Mouse (Mus musculus) ES-E14 (cell line): ENCODE data around the gene Alad. TPM values are rescaled to one million over a fixed set of nuclear protein-coding genes. Genes with fewer than 3 reads are reported as not detected.
A peak's percentile ranks its signal among the peaks of the same experiment; 100 is the strongest.

Experiments
- DNase-seq: peaks from one replicate; pipeline ENCODE4 v3.0.0-alpha.2; 2013; ENCODE audit warnings: low read depth, low spot score
- H3K27ac ChIP-seq: 2 replicates; pipeline ENCODE4 v1.5.1; 2012; ENCODE audit warnings: low read depth, mild to moderate bottlenecking, low read length, moderate library complexity, mixed read lengths; ENCODE audit not compliant: poor library complexity, insufficient read depth, severe bottlenecking
- H3K36me3 ChIP-seq: 2 replicates; pipeline ENCODE4 v1.6.1; 2012; ENCODE audit warnings: mild to moderate bottlenecking, low read length, moderate library complexity, mixed read lengths; ENCODE audit not compliant: control insufficient read depth, poor library complexity, insufficient read depth, severe bottlenecking
- H3K4me1 ChIP-seq, 2 experiments: fragments of 150-350 bp in 1 of 2; sonication (generic) in 1 of 2; 2 replicates each; pipeline ENCODE4 v1.6.1; 2012; ENCODE audit warnings: low read length in 2 of 2, mild to moderate bottlenecking in 1 of 2, mixed read lengths in 1 of 2; ENCODE audit not compliant: control insufficient read depth in 2 of 2, insufficient read depth in 2 of 2, poor library complexity in 1 of 2
- H3K4me3 ChIP-seq, 2 experiments: fragments of 150-350 bp in 1 of 2; sonication (generic) in 1 of 2; 2 replicates each; pipeline ENCODE4 v1.5.1; 2012; ENCODE audit warnings: low read length in 2 of 2, low read depth in 1 of 2, mild to moderate bottlenecking in 1 of 2, mixed read lengths in 1 of 2; ENCODE audit not compliant: insufficient read depth in 1 of 2, poor library complexity in 1 of 2, severe bottlenecking in 1 of 2
- H3K9ac ChIP-seq: 2 replicates; pipeline ENCODE4 v1.6.1; 2012; ENCODE audit warnings: low read depth, mild to moderate bottlenecking, low read length, mixed read lengths; ENCODE audit not compliant: poor library complexity, insufficient read depth, severe bottlenecking
- H3K9me3 ChIP-seq: fragments of 150-350 bp; sonication (generic); 2 replicates; pipeline ENCODE4 v1.6.1; 2012; ENCODE audit warnings: low read depth, mild to moderate bottlenecking, low read length; ENCODE audit not compliant: control insufficient read depth, insufficient read depth
- CHD2 ChIP-seq: IDR thresholded peaks from 2 replicates; pipeline ENCODE4 v1.6.1; 2014; ENCODE audit warnings: mild to moderate bottlenecking, low read depth, low read length, inconsistent platforms
- HCFC1 ChIP-seq: IDR thresholded peaks from 2 replicates; pipeline ENCODE4 v1.6.1; 2012; ENCODE audit warnings: low read length, inconsistent platforms, borderline replicate concordance; ENCODE audit not compliant: insufficient read depth
- MAFK ChIP-seq: IDR thresholded peaks from 2 replicates; pipeline ENCODE4 v1.6.1; 2014; ENCODE audit warnings: mild to moderate bottlenecking, low read depth, low read length, inconsistent platforms; ENCODE audit not compliant: insufficient read depth
- ZC3H11A ChIP-seq: IDR thresholded peaks from 2 replicates; pipeline ENCODE4 v1.6.1; 2012; ENCODE audit warnings: low read depth, mild to moderate bottlenecking, inconsistent platforms, low read length, borderline replicate concordance
- ZNF384 ChIP-seq: IDR thresholded peaks from 2 replicates; pipeline ENCODE4 v1.6.1; 2012; ENCODE audit warnings: low read depth, low read length, inconsistent platforms
- in situ Hi-C, 2 experiments: fragments of 600-800 bp; cut with MboI; formaldehyde crosslinking; loops; one replicate each; pipeline ENCODE4 v1.15.1; 2025; ENCODE audit warnings: low sequenced_read_pairs in 2 of 2, inconsistent platforms in 1 of 2; ENCODE audit not compliant: unreplicated experiment in 2 of 2
- total RNA-seq: library from RNA; depleted of rRNA; stranded (reverse); fragments of 300-350 nt; gene quantifications from 2 replicates; pipeline ENCODE4 v1.2.3, GENCODE M21; 2012

The Alad gene
- total RNA-seq, 1 experiment = 27.9 TPM

GRCm38 (mm10) chr4:62520892-62521400, 1.2 kb upstream of the Alad start:
- DNase-seq = no peak
- no peak overlapping the region for H3K9ac ChIP-seq
- no peak overlapping the region for H3K4me3 ChIP-seq
- no peak for TF ChIP-seq CHD2
- no peak for TF ChIP-seq HCFC1
- no peak for TF ChIP-seq MAFK
- TF ChIP-seq ZC3H11A = no peak
- TF ChIP-seq ZNF384 = no peak
- H3K4me1 ChIP-seq = peaks cover 0 to 6% of the 10 kb centered on the region in 2 experiments; a peak in 2 of 4 replicates
- no peaks in the 10 kb centered on the region for H3K9me3 ChIP-seq
- H3K27ac ChIP-seq = no peak overlapping the region
- in situ Hi-C loops = no loop called here
- H3K36me3 ChIP-seq = peaks cover 5% of the 10 kb centered on the region; the same call in 1 of the 2 replicates

- in situ Hi-C loops = no loop called here
- peak overlapping the region; percentile 17 for H3K27ac ChIP-seq
Measured at GRCm38 (mm10) chr4:62519122-62519848, 433 bp downstream of the Alad start.

GRCm38 (mm10) chr4:62518416-62519121, 1.1 kb downstream of the Alad start:
- Histone ChIP-seq H3K27ac (no peak overlapping the region), H3K9ac (no peak overlapping the region), H3K9me3 (no peaks in the 10 kb centered on the region), H3K36me3 (peaks cover 3% of the 10 kb centered on the region; the same call in 1 of the 2 replicates), H3K4me1 (peaks cover 0 to 3% of the 10 kb centered on the region in 2 experiments; a peak in 1 of 4 replicates), H3K4me3 (peak overlapping the region in 1 of 2 experiments; percentile 89; a peak in 2 of 4 replicates)
- in situ Hi-C loops = no loop called here
- no peak for TF ChIP-seq ZNF384
- no peak for TF ChIP-seq CHD2
- TF ChIP-seq MAFK = no peak
- TF ChIP-seq ZC3H11A = no peak
- no peak for TF ChIP-seq HCFC1
- DNase-seq = no peak

More at GRCm38 (mm10) chr4:62519122-62519848, 433 bp downstream of the Alad start:
- no peaks in the 10 kb centered on the region for H3K9me3 ChIP-seq
- H3K4me1 ChIP-seq = peaks cover 0 to 5% of the 10 kb centered on the region in 2 experiments; a peak in 2 of 4 replicates
- TF ChIP-seq CHD2 = no peak
- no peak for TF ChIP-seq MAFK
- TF ChIP-seq ZC3H11A = no peak
- peak overlapping the region; percentile 92 for H3K9ac ChIP-seq
- H3K4me3 ChIP-seq = peak overlapping the region; percentile 89 to 92
- H3K36me3 ChIP-seq = peaks cover 5% of the 10 kb centered on the region; the same call in 1 of the 2 replicates
- peak; percentile 51 for DNase-seq

- Histone ChIP-seq H3K27ac (no peak overlapping the region), H3K4me1 (peaks cover 0 to 3% of the 10 kb centered on the region in 2 experiments; a peak in 1 of 4 replicates), H3K4me3 (no peak overlapping the region), H3K9ac (no peak overlapping the region), H3K36me3 (peaks cover 4% of the 10 kb centered on the region; the same call in 1 of the 2 replicates), H3K9me3 (no peaks in the 10 kb centered on the region)
- no peak for TF ChIP-seq CHD2
- no peak for TF ChIP-seq HCFC1
- TF ChIP-seq ZNF384 = no peak
- no peak for TF ChIP-seq ZC3H11A
- no peak for TF ChIP-seq MAFK
- no peak for DNase-seq
- in situ Hi-C loops = no loop called here
Measured at GRCm38 (mm10) chr4:62517538-62518415, 1.9 kb downstream of the Alad start.
